Mouse (Mus musculus) olfactory bulb, adult 2 months (tissue): Measurements from ENCODE around the gene Ppp2r2c.

Experiments used
- CTCF ChIP-seq: fragments of 200-500 bp; IDR thresholded peaks from 2 replicates; pipeline ENCODE4 v1.5.1; 2012; ENCODE audit warnings: low read depth, mild to moderate bottlenecking, low read length, moderate library complexity; ENCODE audit not compliant: insufficient read depth
- POLR2A ChIP-seq: fragments of 200-500 bp; IDR thresholded peaks from 2 replicates; pipeline ENCODE4 v1.6.1; 2012; ENCODE audit warnings: mild to moderate bottlenecking, low read depth, low read length, moderate library complexity; ENCODE audit not compliant: insufficient read depth

GRCm38 (mm10) chr5:36888911-36889310 is 20.6 kb downstream of the Ppp2r2c start:
- TF ChIP-seq POLR2A: no peak
- TF ChIP-seq CTCF: no peak
